Mouse (Mus musculus): ENCODE results near the gene Csnk1g2. TPM values are rescaled to one million over a fixed set of nuclear protein-coding genes. Genes with fewer than 3 reads are reported as not detected.

Gene Csnk1g2
- total RNA-seq, 2 experiments from 2014 or later: 43.1 to 127 TPM

GRCm38 (mm10) chr10:80677128-80677875 lies 54.7 kb downstream of the Csnk1g2 start:
- no peak for ATAC-seq (replicated peaks; ENCODE audit: poor library complexity)

DNA sequence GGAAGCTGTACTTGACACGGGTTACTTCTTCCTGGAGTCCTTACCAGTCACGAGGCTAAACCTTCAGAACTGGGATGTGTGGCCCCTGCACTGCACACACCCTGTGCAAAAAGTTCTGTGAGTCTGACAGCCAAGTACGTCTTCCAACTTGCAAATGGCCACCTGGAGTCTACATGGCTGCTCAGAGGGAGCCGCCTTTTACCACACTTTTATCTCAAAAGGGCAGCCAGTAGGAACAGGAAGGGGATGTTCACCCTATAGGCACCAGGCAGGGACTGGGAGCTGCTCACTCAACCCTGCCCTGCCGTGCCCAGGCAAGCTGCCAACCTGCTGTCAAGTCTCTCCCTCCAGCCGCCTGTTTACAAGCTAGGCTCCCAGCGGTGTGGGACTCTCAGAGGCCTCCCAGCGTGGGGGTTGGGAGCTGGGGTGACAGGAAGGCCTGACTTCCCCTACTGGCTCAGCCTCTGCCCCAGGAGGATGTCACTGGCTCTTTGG lies 55.4 kb downstream of the Csnk1g2 start, which contains the start of gene Mknk2:
Gene Mknk2, minus strand, starts transcription at position 171 of the 495 bp plus-strand sequence.
- ATAC-seq (replicated peaks; ENCODE audit: poor library complexity): peak; percentile 59

GRCm38 (mm10) chr10:80678601-80679377 lies 56.2 kb downstream of the Csnk1g2 start:
- ATAC-seq (replicated peaks; ENCODE audit: poor library complexity): peak; percentile 0

- ATAC-seq (replicated peaks; ENCODE audit: poor library complexity): no peak
Observed at GRCm38 (mm10) chr10:80679556-80680259, 57.1 kb downstream of the Csnk1g2 start.

DNA sequence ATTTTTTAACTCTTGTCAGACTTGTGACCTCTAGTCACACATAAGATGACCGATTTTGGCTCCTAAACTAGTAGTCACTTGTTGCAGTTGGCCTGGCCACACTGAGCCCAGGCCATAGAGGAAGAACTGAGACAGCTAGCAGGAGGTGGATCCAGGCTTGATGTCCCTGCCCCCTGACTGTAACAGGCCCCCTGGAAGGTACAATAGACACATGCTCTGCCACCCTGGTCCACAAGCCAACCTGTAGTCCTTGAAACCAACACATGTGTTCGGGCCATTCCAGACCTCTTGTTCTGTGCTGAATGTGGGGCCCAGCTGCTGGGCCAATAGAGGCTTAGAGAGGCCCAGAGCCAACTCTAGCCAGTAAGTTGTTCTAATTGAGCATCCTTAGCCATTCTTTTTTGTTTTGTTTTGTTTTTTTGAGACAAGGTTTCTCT lies 57.6 kb downstream of the Csnk1g2 start:
- no peak for ATAC-seq (replicated peaks; ENCODE audit: poor library complexity)

- no peak for ATAC-seq (replicated peaks; ENCODE audit: poor library complexity)
Observed at GRCm38 (mm10) chr10:80682003-80682402, 59.4 kb downstream of the Csnk1g2 start.

DNA sequence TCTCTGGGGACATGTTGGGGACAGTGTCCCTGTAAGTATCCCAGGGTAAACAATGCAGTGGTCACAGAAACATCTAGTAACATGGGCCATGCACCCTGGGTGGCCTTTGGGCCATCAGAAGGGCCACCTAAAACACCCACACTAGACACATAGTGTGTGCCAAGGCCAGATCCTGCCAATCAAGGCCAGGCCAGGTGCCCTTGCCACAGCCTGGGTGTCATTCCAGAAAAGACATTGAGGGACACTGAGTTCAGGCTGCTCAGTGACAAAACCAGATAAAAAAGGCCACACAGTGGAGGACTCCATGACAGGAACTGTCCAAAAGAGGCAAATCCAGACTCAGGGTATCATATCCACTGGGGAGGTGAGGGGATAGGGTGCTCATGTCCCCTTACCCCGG lies 61.0 kb downstream of the Csnk1g2 start:
- ATAC-seq (replicated peaks; ENCODE audit: poor library complexity): no peak

DNA sequence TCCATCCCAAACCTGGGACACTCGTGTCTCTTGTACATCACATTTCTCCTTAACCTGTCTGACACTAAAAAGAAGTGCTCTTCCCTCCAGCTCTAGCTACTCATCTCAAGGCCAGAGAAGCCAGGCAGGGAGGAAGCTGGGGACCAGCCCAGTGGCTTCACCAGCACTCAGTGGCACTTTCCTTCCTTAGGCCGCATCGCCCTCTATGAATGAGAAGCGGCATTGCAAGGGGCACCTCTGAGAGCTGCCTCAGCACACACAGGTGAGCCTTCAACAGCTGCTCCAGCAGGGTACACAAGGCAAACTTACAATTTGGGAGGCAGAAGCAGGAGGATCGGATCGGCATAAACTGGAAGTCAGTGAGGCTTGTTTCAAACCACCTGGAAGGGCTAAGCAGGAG lies 61.6 kb downstream of the Csnk1g2 start:
- ATAC-seq (replicated peaks; ENCODE audit: poor library complexity): peak; percentile 76

GRCm38 (mm10) chr10:80684984-80685383 lies 62.3 kb downstream of the Csnk1g2 start:
- ATAC-seq (replicated peaks; ENCODE audit: poor library complexity): peak; percentile 78

DNA sequence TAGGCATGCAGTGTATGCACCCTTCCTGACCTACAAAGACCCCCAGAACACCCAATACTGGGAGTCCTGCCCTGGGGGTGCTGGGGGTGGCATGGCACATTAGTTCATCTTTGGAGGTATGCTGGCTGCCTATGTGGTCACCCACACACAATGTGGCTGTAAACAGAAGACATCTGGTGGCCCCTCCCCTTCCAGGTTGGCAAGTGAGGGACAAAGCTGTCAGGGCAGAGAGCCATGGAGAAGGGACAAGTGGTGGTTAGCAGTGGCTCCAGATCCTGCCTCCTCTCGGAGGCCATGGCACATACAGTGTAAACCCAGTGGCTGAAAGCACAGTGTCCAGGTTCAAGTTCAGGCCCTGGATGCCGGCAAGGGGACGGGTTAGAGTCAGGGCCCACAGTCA lies 64.0 kb downstream of the Csnk1g2 start:
- no peak for ATAC-seq (replicated peaks; ENCODE audit: poor library complexity)

GRCm38 (mm10) chr10:80687850-80688249 lies 65.2 kb downstream of the Csnk1g2 start:
- peak; percentile 65 for ATAC-seq (replicated peaks; ENCODE audit: poor library complexity)

Other genes starting within 250 kb of the Csnk1g2 start
- gene Mex3d, start 235.2 kb upstream of the Csnk1g2 start, total RNA-seq (2015): 1.9 and 4.3 TPM in 2 replicates
- gene Mex3d, start 235.2 kb upstream of the Csnk1g2 start, total RNA-seq (2017): 2.7 and 7.9 TPM in 2 replicates
- gene Mbd3, start 223.3 kb upstream of the Csnk1g2 start, total RNA-seq (2015): 91.1 and 96.6 TPM in 2 replicates
- gene Mbd3, start 223.3 kb upstream of the Csnk1g2 start, total RNA-seq (2017): 82.8 and 90.8 TPM in 2 replicates
- gene Uqcr11, start 216.0 kb upstream of the Csnk1g2 start, total RNA-seq (2015): 202 and 210 TPM in 2 replicates
- 184 and 263 TPM in 2 replicates for gene Uqcr11, start 216.0 kb upstream of the Csnk1g2 start, total RNA-seq (2017)
- 29.9 and 35.3 TPM in 2 replicates for gene Tcf3, start 189.2 kb upstream of the Csnk1g2 start, total RNA-seq (2015)
- 33.5 and 51.0 TPM in 2 replicates for gene Tcf3, start 189.2 kb upstream of the Csnk1g2 start, total RNA-seq (2017)
- not detected in 2 replicates for gene Onecut3, start 128.0 kb upstream of the Csnk1g2 start, total RNA-seq (2015)
- gene Onecut3, start 128.0 kb upstream of the Csnk1g2 start, total RNA-seq (2017): not detected in 2 replicates
- gene Atp8b3, start 83.7 kb upstream of the Csnk1g2 start, total RNA-seq (2015): not detected in 2 replicates
- not detected in 2 replicates for gene Atp8b3, start 83.7 kb upstream of the Csnk1g2 start, total RNA-seq (2017)
- 34.1 and 35.2 TPM in 2 replicates for gene Rexo1, start 61.3 kb upstream of the Csnk1g2 start, total RNA-seq (2015)
- 17.1 and 19.2 TPM in 2 replicates for gene Rexo1, start 61.3 kb upstream of the Csnk1g2 start, total RNA-seq (2017)
- gene Klf16, start 45.5 kb upstream of the Csnk1g2 start, total RNA-seq (2015): 5.3 and 5.4 TPM in 2 replicates
- 4.3 and 6.0 TPM in 2 replicates for gene Klf16, start 45.5 kb upstream of the Csnk1g2 start, total RNA-seq (2017)
- gene Abhd17a, start 32.5 kb upstream of the Csnk1g2 start, total RNA-seq (2015): 59.7 and 79.8 TPM in 2 replicates
- gene Abhd17a, start 32.5 kb upstream of the Csnk1g2 start, total RNA-seq (2017): 20.5 and 29.4 TPM in 2 replicates
- 25.9 and 27.2 TPM in 2 replicates for gene Scamp4, start 20.0 kb upstream of the Csnk1g2 start, total RNA-seq (2015)
- gene Scamp4, start 20.0 kb upstream of the Csnk1g2 start, total RNA-seq (2017): 11.2 and 15.9 TPM in 2 replicates
- 0.57 and 0.81 TPM in 2 replicates for gene Adat3, start 20.0 kb upstream of the Csnk1g2 start, total RNA-seq (2015)
- gene Adat3, start 20.0 kb upstream of the Csnk1g2 start, total RNA-seq (2017): 0.08 TPM in 1 of 2 replicates, not detected in the other
- 0.17 and 0.57 TPM in 2 replicates for gene Gm49322, start 16.8 kb upstream of the Csnk1g2 start, total RNA-seq (2015)
- 0.61 TPM in 1 of 2 replicates, not detected in the other for gene Gm49322, start 16.8 kb upstream of the Csnk1g2 start, total RNA-seq (2017)
- gene Btbd2, start 34.2 kb downstream of the Csnk1g2 start, total RNA-seq (2015): 10.5 and 13.2 TPM in 2 replicates
- gene Btbd2, start 34.2 kb downstream of the Csnk1g2 start, total RNA-seq (2017): 19.9 and 25.7 TPM in 2 replicates
- gene Mknk2, start 55.3 kb downstream of the Csnk1g2 start, total RNA-seq (2015): 40.1 and 46.2 TPM in 2 replicates
- 32.8 and 44.4 TPM in 2 replicates for gene Mknk2, start 55.3 kb downstream of the Csnk1g2 start, total RNA-seq (2017)
- 26.4 and 31.9 TPM in 2 replicates for gene Mob3a, start 79.1 kb downstream of the Csnk1g2 start, total RNA-seq (2015)
- gene Mob3a, start 79.1 kb downstream of the Csnk1g2 start, total RNA-seq (2017): 34.9 and 39.0 TPM in 2 replicates
- gene Izumo4, start 79.3 kb downstream of the Csnk1g2 start, total RNA-seq (2015): 7.0 and 13.6 TPM in 2 replicates
- 1.7 and 4.3 TPM in 2 replicates for gene Izumo4, start 79.3 kb downstream of the Csnk1g2 start, total RNA-seq (2017)
- 31.5 and 40.3 TPM in 2 replicates for gene Ap3d1, start 119.4 kb downstream of the Csnk1g2 start, total RNA-seq (2015)
- gene Ap3d1, start 119.4 kb downstream of the Csnk1g2 start, total RNA-seq (2017): 34.7 and 48.7 TPM in 2 replicates
- 29.2 and 34.8 TPM in 2 replicates for gene Dot1l, start 132.4 kb downstream of the Csnk1g2 start, total RNA-seq (2015)
- gene Dot1l, start 132.4 kb downstream of the Csnk1g2 start, total RNA-seq (2017): 9.0 and 9.7 TPM in 2 replicates
- 74.9 and 78.4 TPM in 2 replicates for gene Sf3a2, start 175.4 kb downstream of the Csnk1g2 start, total RNA-seq (2015)
- 11.5 and 19.0 TPM in 2 replicates for gene Sf3a2, start 175.4 kb downstream of the Csnk1g2 start, total RNA-seq (2017)
- 64.8 and 78.7 TPM in 2 replicates for gene Plekhj1, start 175.8 kb downstream of the Csnk1g2 start, total RNA-seq (2015)
- gene Plekhj1, start 175.8 kb downstream of the Csnk1g2 start, total RNA-seq (2017): 32.6 and 43.9 TPM in 2 replicates
- gene Amh, start 182.4 kb downstream of the Csnk1g2 start, total RNA-seq (2015): not detected in 2 replicates
- gene Amh, start 182.4 kb downstream of the Csnk1g2 start, total RNA-seq (2017): 0.14 TPM in 1 of 2 replicates, not detected in the other
- gene Jsrp1, start 190.7 kb downstream of the Csnk1g2 start, total RNA-seq (2015): not detected in 2 replicates
- not detected in 2 replicates for gene Jsrp1, start 190.7 kb downstream of the Csnk1g2 start, total RNA-seq (2017)
- 1,168 and 1,276 TPM in 2 replicates for gene Oaz1, start 203.8 kb downstream of the Csnk1g2 start, total RNA-seq (2015)
- gene Oaz1, start 203.8 kb downstream of the Csnk1g2 start, total RNA-seq (2017): 222 and 291 TPM in 2 replicates
- not detected in 2 replicates for gene Lingo3, start 221.2 kb downstream of the Csnk1g2 start, total RNA-seq (2015)
- not detected in 2 replicates for gene Lingo3, start 221.2 kb downstream of the Csnk1g2 start, total RNA-seq (2017)
- gene Lsm7, start 232.4 kb downstream of the Csnk1g2 start, total RNA-seq (2015): 125 and 137 TPM in 2 replicates
- 307 and 354 TPM in 2 replicates for gene Lsm7, start 232.4 kb downstream of the Csnk1g2 start, total RNA-seq (2017)
- 17.7 and 18.2 TPM in 2 replicates for gene Sppl2b, start 232.4 kb downstream of the Csnk1g2 start, total RNA-seq (2015)
- 29.4 and 39.4 TPM in 2 replicates for gene Sppl2b, start 232.4 kb downstream of the Csnk1g2 start, total RNA-seq (2017)
- gene Tmprss9, start 249.0 kb downstream of the Csnk1g2 start, total RNA-seq (2015): not detected in 2 replicates
- not detected in 2 replicates for gene Tmprss9, start 249.0 kb downstream of the Csnk1g2 start, total RNA-seq (2017)